Mouse (Mus musculus) neural tube, embryonic 11.5 days (tissue): ENCODE measurements around the gene Siae. TPM values are rescaled to one million over a fixed set of nuclear protein-coding genes. Genes with fewer than 3 reads are reported as not detected.

ENCODE experiments used
- ATAC-seq: fragments of 200-750 bp; cut with Nextera tagmentation; 2 replicates; pipeline ENCODE4 v1.8.0; 2017; ENCODE audit warnings: moderate number of reproducible peaks, mild to moderate bottlenecking, moderate TSS enrichment, moderate library complexity; ENCODE audit not compliant: insufficient read depth, low FRiP score, low TSS enrichment
- DNase-seq: peaks from one replicate; pipeline ENCODE4 v3.0.0-alpha.2; 2015; ENCODE audit warnings: low spot score
- H3K27ac ChIP-seq: fragments of 300-500 bp; sonication (generic); 2 replicates; pipeline ENCODE4 v1.5.1; 2014; ENCODE audit warnings: low read depth, mild to moderate bottlenecking, low read length
- H3K27me3 ChIP-seq: fragments of 300-500 bp; sonication (generic); 2 replicates; pipeline ENCODE4 v1.6.1; 2014; ENCODE audit warnings: mild to moderate bottlenecking, low read length, mixed read lengths; ENCODE audit not compliant: control insufficient read depth, insufficient read depth
- H3K36me3 ChIP-seq: fragments of 300-500 bp; sonication (generic); 2 replicates; pipeline ENCODE4 v1.6.1; 2014; ENCODE audit warnings: mild to moderate bottlenecking, low read length, moderate library complexity, mixed read lengths; ENCODE audit not compliant: control insufficient read depth, insufficient read depth
- H3K4me1 ChIP-seq: fragments of 300-500 bp; sonication (generic); 2 replicates; pipeline ENCODE4 v1.6.1; 2014; ENCODE audit warnings: low read length, mixed read lengths; ENCODE audit not compliant: control insufficient read depth, insufficient read depth
- H3K4me2 ChIP-seq: fragments of 300-500 bp; sonication (generic); 2 replicates; pipeline ENCODE4 v1.6.1; 2014; ENCODE audit warnings: low read depth, mild to moderate bottlenecking, moderate library complexity
- H3K4me3 ChIP-seq: fragments of 300-500 bp; sonication (generic); 2 replicates; pipeline ENCODE4 v1.5.1; 2014; ENCODE audit warnings: low read depth, low read length
- H3K9ac ChIP-seq: fragments of 300-500 bp; sonication (generic); 2 replicates; pipeline ENCODE4 v1.6.1; 2014; ENCODE audit warnings: mild to moderate bottlenecking, low read length
- H3K9me3 ChIP-seq: fragments of 300-500 bp; sonication (generic); 2 replicates; pipeline ENCODE4 v1.6.1; 2016; ENCODE audit warnings: low read length; ENCODE audit not compliant: control insufficient read depth
- WGBS: fragments of 180-500 bp; shearing (Covaris S2); extraction: QIAGEN DNeasy Blood & Tissue Kit; methylation state at CpG from one replicate; pipeline ENCODE4 v1.1.7; 2014; 5-methylcytosine and 5-hydroxymethylcytosine counted together
- polyA plus RNA-seq: library from polyadenylated mRNA; unstranded; fragments of >200 nt; fragmentation: Nextera tagmentation; extraction: Ambion mirVana; gene quantifications from 2 replicates; pipeline ENCODE4 v1.2.1, GENCODE M21; 2014

The Siae gene
- polyA plus RNA-seq, 1 experiment from 2014 or later, result 9.0 TPM

- H3K4me2 ChIP-seq, result no peak overlapping the region
- no peaks in the 10 kb centered on the region for H3K36me3 ChIP-seq
- no peak overlapping the region for H3K9ac ChIP-seq
- no peaks in the 10 kb centered on the region for H3K4me1 ChIP-seq
- WGBS, result 79% methylated on average over 1 of the region's 1 CpGs
- no peaks in the 10 kb centered on the region for H3K9me3 ChIP-seq
- H3K27me3 ChIP-seq, result no peaks in the 10 kb centered on the region
- no peak overlapping the region for H3K27ac ChIP-seq
- ATAC-seq, result no peak
- no peak for DNase-seq
- H3K4me3 ChIP-seq, result no peak overlapping the region
Observed at GRCm38 (mm10) chr9:37624502-37624901, 69.0 kb downstream of the Siae start.

- 43% methylated on average over 3 of the region's 3 CpGs for WGBS
- H3K27ac ChIP-seq, result peak overlapping the region; percentile 67
- DNase-seq, result no peak
Observed at GRCm38 (mm10) chr9:37625129-37625528, 69.6 kb downstream of the Siae start.

GRCm38 (mm10) chr9:37625641-37626040 lies 70.1 kb downstream of the Siae start:
- H3K27me3 ChIP-seq, result no peaks in the 10 kb centered on the region
- H3K4me3 ChIP-seq, result no peak overlapping the region
- no peaks in the 10 kb centered on the region for H3K4me1 ChIP-seq
- peak; percentile 70 for ATAC-seq
- peak overlapping the region; percentile 67 for H3K27ac ChIP-seq
- 21% methylated on average over 7 of the region's 7 CpGs for WGBS
- H3K9ac ChIP-seq, result no peak overlapping the region
- no peaks in the 10 kb centered on the region for H3K9me3 ChIP-seq
- H3K4me2 ChIP-seq, result no peak overlapping the region
- DNase-seq, result peak; percentile 21
- H3K36me3 ChIP-seq, result no peaks in the 10 kb centered on the region

More at GRCm38 (mm10) chr9:37625129-37625528, 69.6 kb downstream of the Siae start:
- Histone ChIP-seq H3K9me3 (no peaks in the 10 kb centered on the region), H3K9ac (no peak overlapping the region), H3K36me3 (no peaks in the 10 kb centered on the region), H3K27me3 (no peaks in the 10 kb centered on the region), H3K4me3 (no peak overlapping the region), H3K4me1 (no peaks in the 10 kb centered on the region), H3K4me2 (no peak overlapping the region)
- ATAC-seq, result peak; percentile 54; the same call in 1 of the 2 replicates

GRCm38 (mm10) chr9:37626103-37626567 lies 70.6 kb downstream of the Siae start:
- Histone ChIP-seq H3K36me3 (no peaks in the 10 kb centered on the region), H3K4me1 (no peaks in the 10 kb centered on the region), H3K27ac (peak overlapping the region; percentile 67), H3K4me2 (no peak overlapping the region), H3K9ac (peak overlapping the region; percentile 3; the same call in 1 of the 2 replicates), H3K4me3 (no peak overlapping the region), H3K9me3 (no peaks in the 10 kb centered on the region), H3K27me3 (no peaks in the 10 kb centered on the region)
- ATAC-seq, result peak; percentile 64
- DNase-seq, result peak; percentile 34
- 4% methylated on average over 3 of the region's 3 CpGs for WGBS

- ATAC-seq (no peak), DNase-seq (no peak)
- Histone ChIP-seq H3K4me2 (no peak overlapping the region), H3K36me3 (no peaks in the 10 kb centered on the region), H3K9ac (no peak overlapping the region), H3K4me3 (no peak overlapping the region), H3K9me3 (no peaks in the 10 kb centered on the region), H3K27me3 (no peaks in the 10 kb centered on the region), H3K4me1 (no peaks in the 10 kb centered on the region), H3K27ac (no peak overlapping the region)
- WGBS, result 93% methylated on average over 1 of the region's 1 CpGs
Observed at GRCm38 (mm10) chr9:37627263-37627662, 71.8 kb downstream of the Siae start.

- H3K4me2 ChIP-seq, result no peak overlapping the region
- no peaks in the 10 kb centered on the region for H3K36me3 ChIP-seq
- no peak overlapping the region for H3K9ac ChIP-seq
- H3K9me3 ChIP-seq, result no peaks in the 10 kb centered on the region
- H3K27ac ChIP-seq, result no peak overlapping the region
- no peaks in the 10 kb centered on the region for H3K4me1 ChIP-seq
- DNase-seq (no peak), ATAC-seq (no peak)
- no peaks in the 10 kb centered on the region for H3K27me3 ChIP-seq
- 45% methylated on average over 4 of the region's 4 CpGs for WGBS
- no peak overlapping the region for H3K4me3 ChIP-seq
Observed at GRCm38 (mm10) chr9:37628581-37628980, 73.1 kb downstream of the Siae start.

- Histone ChIP-seq H3K4me1 (no peaks in the 10 kb centered on the region), H3K9me3 (no peaks in the 10 kb centered on the region), H3K27me3 (no peaks in the 10 kb centered on the region), H3K9ac (no peak overlapping the region), H3K27ac (no peak overlapping the region), H3K36me3 (no peaks in the 10 kb centered on the region), H3K4me3 (no peak overlapping the region), H3K4me2 (no peak overlapping the region)
- 96% methylated on average over 2 of the region's 2 CpGs for WGBS
- no peak for ATAC-seq
- no peak for DNase-seq
Observed at GRCm38 (mm10) chr9:37629941-37630340, 74.4 kb downstream of the Siae start.

- ATAC-seq, result no peak
- DNase-seq, result no peak
- Histone ChIP-seq H3K27ac (no peak overlapping the region), H3K4me1 (no peaks in the 10 kb centered on the region), H3K9me3 (no peaks in the 10 kb centered on the region), H3K4me3 (no peak overlapping the region), H3K27me3 (no peaks in the 10 kb centered on the region), H3K4me2 (no peak overlapping the region), H3K9ac (no peak overlapping the region), H3K36me3 (no peaks in the 10 kb centered on the region)
- 88% methylated on average over 2 of the region's 2 CpGs for WGBS
Observed at GRCm38 (mm10) chr9:37632305-37632704, 76.8 kb downstream of the Siae start.

GRCm38 (mm10) chr9:37634269-37634668 lies 78.8 kb downstream of the Siae start:
- no peaks in the 10 kb centered on the region for H3K36me3 ChIP-seq
- H3K4me2 ChIP-seq, result no peak overlapping the region
- no peaks in the 10 kb centered on the region for H3K4me1 ChIP-seq
- ATAC-seq, result no peak
- DNase-seq, result no peak
- H3K27ac ChIP-seq, result no peak overlapping the region
- H3K9me3 ChIP-seq, result no peaks in the 10 kb centered on the region
- no peak overlapping the region for H3K9ac ChIP-seq
- no peaks in the 10 kb centered on the region for H3K27me3 ChIP-seq
- WGBS, result 94% methylated on average over 3 of the region's 3 CpGs
- H3K4me3 ChIP-seq, result no peak overlapping the region
